In the genomic region with DNA sequence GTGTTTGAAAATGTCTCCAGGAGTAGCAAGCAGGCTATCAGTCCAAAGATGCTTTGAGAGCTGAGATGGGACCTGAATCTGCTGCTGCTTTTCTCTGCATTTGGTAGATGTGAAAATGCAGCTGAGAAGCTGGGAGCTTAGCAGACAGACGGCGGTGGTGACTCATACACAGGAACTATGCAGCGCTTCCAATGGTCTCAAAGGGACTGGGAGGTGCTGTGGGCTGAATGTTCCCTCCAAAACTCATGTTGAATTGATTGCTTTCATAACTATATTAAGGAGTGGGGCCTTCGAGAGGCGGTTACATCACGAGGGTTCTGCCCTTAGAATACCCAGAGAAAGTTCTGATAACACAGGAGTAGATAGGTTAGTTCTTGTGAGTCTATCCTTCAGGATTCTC, we compare ENCODE assay signal across 8 mouse cellular contexts.
DNase-seq lines count a peak whose midpoint lies in the region; ATAC-seq lines count a peak whose summit lies in the region.

No protein-coding gene starts in this region.

- ATAC-seq in activated CD4-positive, CD25-positive, alpha-beta regulatory T cell, adult 4 months, result no peak

- DNase-seq in kidney, postnatal 4 days, result peak; percentile 6 to 17
- no peak for DNase-seq in kidney, adult 11 months
- peak; percentile 42 for DNase-seq in adrenal gland, adult 2 months
- DNase-seq in gastrocnemius, postnatal 14 days, result peak; percentile 16
- peak; percentile 39 to 43 for DNase-seq in left cerebral cortex, postnatal 14 days (ENCODE audit: low spot score in 2 of 2)
- DNase-seq in urinary bladder, postnatal 25 days (ENCODE audit: low spot score), result no peak
- DNase-seq in spleen, postnatal 10 days (ENCODE audit: low spot score in 2 of 2), result no peak

- intact Hi-C loops in gastrocnemius, postnatal 14 days (cut with DNase I; ENCODE audit: low total_unique reads), result no loop called here
- intact Hi-C loops in left cerebral cortex, postnatal 14 days (cut with DNase I), result no loop called here

Comparison
In these comparisons a context has a peak if more than half of its experiments do, and no peak if none do; other contexts are left out.
1. DNase-seq: peak in kidney, postnatal 4 days (2 of 2), adrenal gland, adult 2 months (single experiment), gastrocnemius, postnatal 14 days (single experiment) and left cerebral cortex, postnatal 14 days (2 of 2); none in kidney, adult 11 months (single experiment), urinary bladder, postnatal 25 days (single experiment) and spleen, postnatal 10 days (0 of 2).